Comparison of ENCODE assay signal across 31 mouse cellular contexts in genomic region chr9:99703711-99704110, GRCm38 (mm10). TPM values are rescaled to one million over a fixed set of nuclear protein-coding genes. Genes with fewer than 3 reads are reported as not detected.
"Had no signal": no experiment of that assay in that cellular context is flagged by ENCODE, and none has a peak within 500 bp of the region (broad histone marks: within the 10 kb centered on the region; RNA-seq: fewer than 3 reads in every experiment).

No protein-coding gene starts in this region.

- DNase-seq: kidney, adult 11 months; kidney, adult 8-10 months; kidney, postnatal 10 days; kidney, postnatal 36 days; left cerebral cortex, postnatal 4 days; liver, postnatal 0 days; retina, postnatal 1 day; right cerebral cortex, postnatal 25 days; spleen, adult 18-20 months; thymus, adult 2 months; thymus, postnatal 14 days; thymus, postnatal 4 days had no signal

- H3K9me3 ChIP-seq: intestine, embryonic 15.5 days; kidney, embryonic 15.5 days; limb, embryonic 12.5 days; limb, embryonic 15.5 days; midbrain, embryonic 10.5 days; midbrain, embryonic 13.5 days; neural tube, embryonic 13.5 days; stomach, embryonic 15.5 days had no signal

- H3K4me1 ChIP-seq: intestine, embryonic 15.5 days; kidney, embryonic 15.5 days; limb, embryonic 12.5 days; limb, embryonic 15.5 days; midbrain, embryonic 10.5 days; midbrain, embryonic 13.5 days; neural tube, embryonic 13.5 days; stomach, embryonic 15.5 days had no signal

- H3K9ac ChIP-seq: intestine, embryonic 15.5 days; kidney, embryonic 15.5 days; limb, embryonic 12.5 days; limb, embryonic 15.5 days; liver, embryonic 14.5 days; liver, postnatal 0 days; midbrain, embryonic 13.5 days; neural tube, embryonic 13.5 days; stomach, embryonic 15.5 days had no signal

- H3K27ac ChIP-seq: intestine, embryonic 15.5 days; kidney, embryonic 15.5 days; limb, embryonic 12.5 days; limb, embryonic 15.5 days; liver, embryonic 14.5 days; midbrain, embryonic 10.5 days; midbrain, embryonic 13.5 days; neural tube, embryonic 13.5 days; stomach, embryonic 15.5 days had no signal

- H3K36me3 ChIP-seq: intestine, embryonic 15.5 days; kidney, embryonic 15.5 days; limb, embryonic 12.5 days; limb, embryonic 15.5 days; midbrain, embryonic 10.5 days; midbrain, embryonic 13.5 days; neural tube, embryonic 13.5 days; stomach, embryonic 15.5 days had no signal

- ATAC-seq: liver, postnatal 0 days; midbrain, embryonic 13.5 days; midbrain, embryonic 16.5 days had no signal

- H3K27me3 ChIP-seq: intestine, embryonic 15.5 days; kidney, embryonic 15.5 days; limb, embryonic 12.5 days; limb, embryonic 15.5 days; megakaryocyte, embryonic 14.5 days; midbrain, embryonic 13.5 days; neural tube, embryonic 13.5 days; stomach, embryonic 15.5 days had no signal

- H3K4me2 ChIP-seq: intestine, embryonic 15.5 days; kidney, embryonic 15.5 days; limb, embryonic 12.5 days; limb, embryonic 15.5 days; liver, embryonic 11.5 days; midbrain, embryonic 13.5 days; neural tube, embryonic 13.5 days; stomach, embryonic 15.5 days had no signal

- H3K4me3 ChIP-seq: intestine, embryonic 15.5 days; kidney, embryonic 15.5 days; limb, embryonic 12.5 days; limb, embryonic 15.5 days; megakaryocyte, embryonic 14.5 days; midbrain, embryonic 10.5 days; midbrain, embryonic 13.5 days; myocyte; neural tube, embryonic 13.5 days; stomach, embryonic 15.5 days had no signal

RNA-seq across cellular contexts. Expression of gene Cldn18, which starts 13.4 kb away (rescaled TPM):
- total RNA-seq: layer of hippocampus, adult 18-20 months; layer of hippocampus, postnatal 14 days; left cerebral cortex, adult 8-10 months; left cerebral cortex, postnatal 14 days; left cerebral cortex, postnatal 4 days; monocyte, adult 5-6 weeks; neutrophil, adult 5-6 weeks had no signal
- polyA plus RNA-seq: kidney, embryonic 15.5 days; limb, embryonic 12.5 days; limb, embryonic 15.5 days; liver, postnatal 0 days; midbrain, embryonic 10.5 days; midbrain, embryonic 16.5 days; myocyte had no signal
